Mouse (Mus musculus) lung, postnatal 14 days (tissue): ENCODE measurements around the gene Grwd1.

Experiments
- DNase-seq: peaks from one replicate; pipeline ENCODE4 v3.0.0; 2021

Grwd1 gene

DNA sequence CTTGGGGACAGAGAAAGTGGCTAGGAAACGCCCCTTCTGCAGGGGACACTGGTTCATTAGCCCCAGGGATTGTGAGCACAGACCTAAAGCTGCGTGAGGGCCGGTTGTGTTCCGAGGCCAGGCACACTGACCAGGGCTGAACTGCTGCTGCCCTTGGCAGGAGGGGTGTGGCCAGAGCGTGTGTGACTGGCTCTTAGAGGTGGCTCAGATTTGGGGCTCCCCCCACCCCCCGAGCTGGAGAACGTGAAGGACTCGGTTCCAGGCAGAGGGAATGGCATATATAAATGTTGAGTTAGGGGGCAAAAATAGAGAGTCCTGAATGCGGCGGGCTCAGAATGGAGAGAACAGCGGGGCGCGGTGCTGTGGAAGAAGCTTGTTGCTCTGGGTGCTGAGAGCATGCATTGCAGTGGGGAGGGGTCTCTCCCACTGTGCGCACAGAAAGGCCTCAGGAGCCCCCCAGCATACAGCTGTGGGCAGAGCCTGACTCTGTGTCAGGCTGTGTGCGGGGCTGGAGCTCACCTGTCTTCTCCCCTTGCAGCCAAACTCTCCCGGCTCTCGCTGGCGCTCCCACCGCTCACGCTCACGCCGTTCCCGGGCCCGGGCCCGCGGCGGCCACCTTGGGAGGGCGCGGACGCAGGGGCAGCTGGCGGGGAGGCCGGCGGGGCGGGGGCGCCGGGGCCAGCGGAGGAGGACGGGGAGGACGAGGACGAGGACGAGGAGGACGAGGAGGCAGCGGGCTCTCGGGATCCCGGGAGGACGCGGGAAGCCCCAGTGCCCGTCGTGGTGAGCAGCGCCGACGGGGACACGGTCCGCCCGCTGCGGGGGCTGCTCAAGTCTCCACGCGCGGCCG is 32.9 kb downstream of the Grwd1 start:
- DNase-seq, result no peak

- DNase-seq, result no peak
Observed at GRCm38 (mm10) chr7:45796950-45797349, 33.8 kb downstream of the Grwd1 start.

GRCm38 (mm10) chr7:45794971-45795370 is 35.8 kb downstream of the Grwd1 start:
- no peak for DNase-seq

GRCm38 (mm10) chr7:45793969-45794585 is 36.7 kb downstream of the Grwd1 start:
- no peak for DNase-seq

GRCm38 (mm10) chr7:45793240-45793639 is 37.5 kb downstream of the Grwd1 start:
- no peak for DNase-seq

DNA sequence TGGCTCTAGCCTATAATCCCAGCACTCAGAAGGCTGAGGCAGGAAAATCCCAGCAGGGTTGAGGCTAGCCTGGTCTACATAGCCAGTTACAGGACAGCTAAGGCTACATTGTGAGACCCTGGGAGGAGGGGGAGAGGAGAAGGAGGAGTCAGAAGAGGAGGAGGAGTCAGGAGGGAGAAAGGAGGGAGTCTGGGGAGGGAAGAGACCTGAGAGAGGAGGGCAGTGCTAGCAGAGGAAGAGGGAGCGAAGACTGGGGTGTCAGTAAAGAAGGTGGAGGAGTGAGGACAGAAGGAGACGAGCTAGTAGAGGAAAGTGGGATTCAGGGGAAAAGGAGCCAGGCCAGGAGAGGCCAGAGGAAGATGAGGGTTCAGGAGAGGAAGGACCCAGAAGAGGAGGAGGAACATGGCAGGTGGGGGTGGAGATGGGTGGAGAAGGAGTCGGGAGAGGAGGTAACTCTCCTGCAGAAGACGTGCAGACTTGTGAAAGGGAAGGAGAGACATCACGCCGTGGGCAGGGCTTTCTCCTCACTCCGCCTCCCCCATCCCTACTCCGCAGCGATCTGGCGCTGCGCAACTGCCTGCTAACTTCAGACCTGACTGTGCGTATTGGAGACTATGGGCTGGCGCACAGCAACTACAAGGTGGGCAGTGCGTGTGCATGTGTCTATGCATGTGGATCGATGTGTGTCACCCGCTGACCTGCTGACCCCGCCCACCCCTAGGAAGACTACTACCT is 38.8 kb downstream of the Grwd1 start:
- no peak for DNase-seq

DNA sequence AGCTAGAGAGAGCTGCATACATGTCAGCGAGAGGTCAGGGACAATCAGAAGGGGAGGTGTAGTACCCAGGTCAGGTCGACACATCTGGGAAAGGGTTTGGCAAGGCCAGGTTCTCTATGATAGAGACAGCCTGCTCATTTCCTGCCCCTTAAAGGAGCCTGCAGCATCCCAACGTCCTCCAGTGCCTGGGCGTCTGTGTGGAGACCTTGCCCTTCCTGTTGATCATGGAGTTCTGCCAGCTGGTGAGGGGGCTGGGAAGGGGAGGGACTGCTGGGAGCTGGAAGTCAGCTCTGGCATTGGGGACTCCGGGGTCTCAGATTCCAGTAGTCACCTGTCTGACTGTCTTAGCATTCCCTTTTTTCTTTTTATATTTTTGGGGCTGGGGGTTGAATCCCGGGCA is 40.0 kb downstream of the Grwd1 start:
- DNase-seq, result no peak

GRCm38 (mm10) chr7:45787642-45788041 is 43.1 kb downstream of the Grwd1 start:
- no peak for DNase-seq

DNA sequence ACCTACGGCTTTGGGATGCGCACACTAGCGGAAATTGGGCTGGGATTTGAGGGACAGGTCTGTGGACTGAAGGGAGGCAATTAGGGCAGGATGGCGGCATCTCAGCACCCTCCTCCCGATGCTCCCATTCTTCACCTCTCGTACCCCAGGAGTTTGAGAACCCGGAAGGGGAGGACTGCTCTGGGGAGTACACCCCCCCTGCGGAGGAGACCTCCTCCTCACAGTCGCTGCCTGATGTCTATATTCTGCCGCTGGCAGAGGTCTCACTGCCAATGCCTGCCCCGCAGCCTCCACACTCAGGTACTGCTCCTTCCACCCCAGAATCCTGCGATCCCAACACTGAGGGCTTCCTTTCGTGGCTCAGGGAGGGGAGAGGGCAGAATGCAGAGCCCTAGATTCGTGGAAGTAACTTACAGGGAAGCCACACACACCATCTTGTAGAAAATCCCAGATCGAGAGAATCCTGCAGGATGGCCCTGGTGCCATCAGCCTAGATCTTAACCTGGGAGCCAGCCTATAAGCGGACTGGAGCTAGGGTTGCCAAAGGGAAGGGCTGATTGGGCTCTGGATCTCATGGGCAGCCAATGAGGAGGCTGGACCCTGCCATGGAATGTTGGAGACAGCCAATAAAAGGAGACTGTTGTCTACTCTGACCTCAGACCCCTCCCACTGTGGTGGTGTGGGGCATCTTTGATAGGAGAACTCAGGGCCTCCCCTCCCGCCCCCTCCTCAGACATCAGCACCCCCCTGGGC is 43.9 kb downstream of the Grwd1 start:
- DNase-seq, result no peak

DNA sequence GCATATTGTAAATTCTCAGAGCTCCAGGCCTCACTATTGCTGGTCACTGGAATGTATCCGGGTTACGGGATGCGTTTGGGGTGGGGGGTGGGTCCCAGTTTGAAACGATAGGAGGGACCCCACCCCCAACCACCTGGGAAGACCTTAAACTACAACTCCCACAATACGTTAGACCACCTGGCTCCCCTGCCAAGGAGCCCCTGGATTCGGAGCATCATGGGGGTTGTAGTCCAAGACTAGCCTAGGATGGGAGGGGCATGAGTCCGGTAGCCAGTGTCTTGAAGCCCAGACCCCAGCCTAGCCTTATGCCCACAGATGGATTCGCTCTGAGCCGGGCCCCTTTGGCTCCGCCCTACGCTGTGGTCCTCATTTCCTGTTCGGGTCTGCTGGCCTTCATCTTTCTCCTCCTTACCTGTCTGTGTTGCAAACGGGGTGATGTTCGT is 44.6 kb downstream of the Grwd1 start:
- no peak for DNase-seq

DNA sequence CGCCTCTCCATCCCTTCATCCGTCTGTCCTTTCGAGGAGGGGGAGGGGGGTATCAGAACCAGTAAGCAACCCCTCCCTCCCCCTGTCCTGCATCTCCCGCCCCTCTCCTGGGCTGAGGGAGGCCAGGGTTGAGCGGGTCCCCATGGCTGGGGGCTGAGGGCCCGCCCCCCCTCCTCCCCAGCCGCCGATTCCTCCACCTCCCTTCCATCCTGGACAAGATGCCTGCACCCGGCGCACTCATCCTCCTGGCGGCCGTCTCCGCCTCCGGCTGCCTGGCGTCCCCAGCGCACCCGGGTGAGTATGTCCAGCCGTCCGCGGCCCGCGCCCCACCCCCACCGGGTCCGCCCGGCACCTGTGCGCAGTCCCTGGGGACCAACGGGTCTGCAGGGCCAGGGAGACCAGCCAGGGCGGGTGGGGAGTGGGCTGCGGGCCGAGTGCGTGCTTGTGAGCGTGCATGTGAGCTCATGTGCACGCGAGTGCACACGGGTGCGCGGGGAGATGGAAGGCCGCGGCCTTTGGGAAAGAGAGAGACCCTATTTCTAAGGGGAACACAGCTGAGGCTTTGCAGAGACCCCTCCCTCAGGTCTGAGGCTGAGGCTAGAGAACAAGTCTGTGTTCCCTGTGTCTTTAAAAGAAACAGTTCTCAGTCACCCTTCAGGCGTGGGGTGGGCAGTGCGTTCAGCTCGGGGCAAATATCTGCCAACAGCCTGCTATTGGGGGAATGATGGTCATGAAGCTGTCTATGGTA is 45.2 kb downstream of the Grwd1 start:
- DNase-seq, result no peak

DNA sequence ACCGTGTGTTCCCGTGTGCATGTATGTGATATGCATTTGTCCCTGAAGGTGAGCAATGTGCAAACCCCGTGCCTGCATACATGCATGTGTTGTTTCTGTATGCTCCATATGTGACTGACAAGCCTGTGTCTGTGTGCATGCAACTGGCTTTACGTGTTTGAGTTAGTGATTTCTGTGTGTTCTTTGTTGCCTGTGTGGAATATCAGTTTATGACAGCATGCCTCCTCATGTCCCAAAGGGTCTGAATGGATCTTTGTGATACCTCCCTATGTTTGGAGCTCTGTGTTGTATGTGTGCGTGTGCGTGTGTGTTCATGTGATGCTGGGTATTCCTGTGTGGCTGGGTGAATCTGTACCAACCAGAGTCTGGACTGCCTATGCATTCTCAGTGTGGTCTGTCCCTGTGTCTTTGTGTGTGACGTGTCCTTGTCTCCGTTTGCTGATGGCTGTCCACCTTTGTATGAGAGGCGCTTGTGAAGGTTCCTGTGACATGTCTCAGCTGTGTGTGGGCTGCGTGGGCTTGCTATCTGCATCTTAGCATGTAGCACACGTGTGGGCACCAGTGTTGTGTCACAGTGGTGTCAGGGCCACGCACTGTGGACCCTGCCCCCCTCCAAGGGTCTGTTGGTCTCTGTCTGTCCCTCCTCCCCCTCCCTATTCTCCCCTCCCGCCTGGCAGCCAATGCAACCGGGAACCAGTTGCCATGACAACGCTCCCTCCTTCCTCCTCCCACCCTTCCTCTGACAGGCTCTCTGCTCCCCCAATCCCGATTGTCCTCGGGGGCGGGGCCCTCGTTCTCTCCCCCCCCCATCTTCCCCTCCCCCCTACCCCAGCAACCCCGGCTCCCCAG is 46.0 kb downstream of the Grwd1 start, which contains the start of gene Sult2b1:
Gene Sult2b1, minus strand, starts transcription at position 146 of the 849 bp plus-strand sequence.
- no peak for DNase-seq

- DNase-seq, result peak; percentile 69
Observed at GRCm38 (mm10) chr7:45783511-45784091, 47.1 kb downstream of the Grwd1 start, which contains the start of gene Lmtk3. Lmtk3 (plus strand) TSS chr7:45783738.

DNA sequence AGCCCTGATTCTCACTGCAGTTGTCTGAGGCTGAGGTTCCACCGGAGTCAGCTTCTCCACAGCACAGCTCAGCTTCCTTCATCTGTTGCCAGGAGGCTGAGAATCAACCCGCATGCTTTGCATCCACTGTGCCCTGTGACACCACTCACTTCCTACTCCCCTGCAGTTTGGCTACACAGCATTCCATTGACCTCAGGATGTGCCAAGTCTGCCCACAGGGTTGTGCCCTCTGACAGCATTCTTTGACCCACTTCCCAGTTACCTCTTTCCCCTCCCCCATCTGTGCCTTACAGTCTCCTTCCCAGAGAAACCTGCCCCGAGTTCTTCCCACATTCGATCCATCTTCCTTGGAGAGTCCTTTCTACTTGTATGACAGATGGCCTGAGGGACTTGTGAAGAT is 48.5 kb downstream of the Grwd1 start:
- no peak for DNase-seq

DNA sequence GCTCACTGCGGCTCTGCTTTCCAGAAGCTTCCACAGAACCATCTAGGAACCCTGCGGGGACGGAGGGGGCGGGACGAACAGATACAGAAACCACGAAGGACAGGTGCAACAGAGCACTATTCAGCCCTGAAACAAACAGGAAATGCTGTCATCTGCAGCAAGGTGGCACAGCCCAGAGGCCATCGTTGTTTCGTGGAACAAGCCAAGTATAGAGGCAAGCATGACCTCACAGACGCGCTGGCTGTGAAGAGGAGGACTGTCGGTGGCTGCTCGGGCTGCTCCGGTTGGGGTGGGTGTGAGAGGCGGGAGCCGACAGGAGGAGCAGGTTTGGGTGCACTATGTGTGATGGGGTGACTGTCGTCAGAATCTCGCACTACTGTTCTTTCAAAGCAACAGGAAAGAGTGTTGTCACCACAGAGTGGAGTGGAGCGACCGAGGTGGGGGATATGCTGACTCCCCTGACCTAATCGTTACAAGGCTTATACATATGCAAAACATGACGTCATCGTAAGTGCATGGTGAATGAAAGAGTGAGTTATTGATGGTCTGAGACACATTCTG is 51.6 kb downstream of the Grwd1 start:
- no peak for DNase-seq

GRCm38 (mm10) chr7:45775237-45775636 is 55.5 kb downstream of the Grwd1 start:
- no peak for DNase-seq
